Mouse (Mus musculus) olfactory bulb, adult 2 months (tissue): Measurements from ENCODE around the gene Tcf15.

Source experiments
- CTCF ChIP-seq: fragments of 200-500 bp; IDR thresholded peaks from 2 replicates; pipeline ENCODE4 v1.5.1; 2012; ENCODE audit warnings: low read depth, mild to moderate bottlenecking, low read length, moderate library complexity; ENCODE audit not compliant: insufficient read depth
- POLR2A ChIP-seq: fragments of 200-500 bp; IDR thresholded peaks from 2 replicates; pipeline ENCODE4 v1.6.1; 2012; ENCODE audit warnings: mild to moderate bottlenecking, low read depth, low read length, moderate library complexity; ENCODE audit not compliant: insufficient read depth

DNA sequence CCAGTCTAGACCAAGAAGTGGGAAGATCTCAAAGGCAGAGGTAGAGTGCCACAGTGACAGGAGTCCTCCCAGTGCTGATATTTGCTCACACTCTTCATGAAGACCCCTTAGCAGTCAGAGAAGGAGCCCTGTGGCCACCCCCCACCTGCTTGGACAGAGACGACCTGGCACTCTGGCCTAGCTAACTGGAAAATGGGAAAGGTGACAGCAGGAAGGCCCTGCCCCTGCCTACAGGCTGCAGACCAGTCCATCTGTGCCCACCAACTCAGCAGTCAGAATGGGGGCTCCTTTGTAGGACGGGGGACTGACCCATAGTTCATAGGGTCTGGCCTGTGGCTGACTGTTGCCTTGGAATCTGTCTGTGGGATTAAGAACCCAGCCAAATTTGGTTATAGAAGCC, 2.4 kb downstream of the Tcf15 start:
- TF ChIP-seq CTCF (no peak), POLR2A (no peak)
